Mouse (Mus musculus) brain, embryonic 18.5 days (tissue): ENCODE measurements around the gene Tmem238.

Experiments
- DNase-seq: peaks from one replicate; pipeline ENCODE4 v3.0.0-alpha.2; 2012; ENCODE audit warnings: low read depth, low spot score

Gene Tmem238

DNA sequence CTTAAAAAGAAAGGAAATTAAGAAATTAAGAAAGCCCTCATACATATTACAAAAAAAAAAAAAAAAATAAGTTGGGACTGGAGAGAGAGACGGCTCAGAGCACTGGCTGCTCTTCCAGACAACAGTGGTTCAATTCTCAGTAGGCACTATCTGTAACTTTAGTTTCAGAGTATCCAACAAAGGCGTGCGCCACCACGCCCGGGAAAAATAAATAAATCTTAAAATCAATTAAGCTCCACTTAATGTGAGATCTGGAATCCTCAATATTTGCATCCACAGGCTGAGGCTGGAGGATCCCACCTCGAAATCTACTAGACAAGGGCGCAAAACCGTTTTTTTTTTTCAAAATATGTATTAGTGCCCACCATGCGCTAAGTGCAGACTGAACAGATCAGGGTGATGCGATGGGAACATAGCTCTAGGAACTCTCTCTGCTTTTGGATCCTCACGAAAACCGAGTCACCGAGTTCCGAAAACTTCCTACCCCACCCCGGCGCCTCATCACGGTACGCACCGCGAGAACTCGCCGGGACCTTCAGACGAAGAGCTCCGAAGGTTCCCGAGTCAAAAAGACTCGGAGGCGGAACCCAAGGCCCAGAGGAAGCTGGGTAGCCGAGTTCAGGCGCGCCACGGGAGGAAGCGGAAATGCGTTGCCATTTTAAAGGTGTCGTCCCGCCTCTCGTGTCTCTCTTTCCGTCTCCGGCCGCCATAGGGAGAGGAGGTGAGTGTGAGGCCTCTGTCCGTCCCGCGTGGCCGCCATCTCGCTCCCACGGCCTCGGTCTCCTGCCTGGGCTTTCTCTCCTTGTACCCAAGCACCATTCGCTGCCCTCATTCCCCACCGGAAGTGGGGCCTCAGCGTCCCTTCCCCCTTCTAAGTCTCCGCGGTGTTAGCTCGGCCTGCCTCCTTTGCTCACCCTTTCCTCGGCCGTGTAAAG, 3.1 kb upstream of the Tmem238 start, which contains the start of gene Rpl28:
Gene Rpl28 (plus strand): TSS at position 597 of the 935 bp plus-strand sequence.
- peak; percentile 95 for DNase-seq

DNA sequence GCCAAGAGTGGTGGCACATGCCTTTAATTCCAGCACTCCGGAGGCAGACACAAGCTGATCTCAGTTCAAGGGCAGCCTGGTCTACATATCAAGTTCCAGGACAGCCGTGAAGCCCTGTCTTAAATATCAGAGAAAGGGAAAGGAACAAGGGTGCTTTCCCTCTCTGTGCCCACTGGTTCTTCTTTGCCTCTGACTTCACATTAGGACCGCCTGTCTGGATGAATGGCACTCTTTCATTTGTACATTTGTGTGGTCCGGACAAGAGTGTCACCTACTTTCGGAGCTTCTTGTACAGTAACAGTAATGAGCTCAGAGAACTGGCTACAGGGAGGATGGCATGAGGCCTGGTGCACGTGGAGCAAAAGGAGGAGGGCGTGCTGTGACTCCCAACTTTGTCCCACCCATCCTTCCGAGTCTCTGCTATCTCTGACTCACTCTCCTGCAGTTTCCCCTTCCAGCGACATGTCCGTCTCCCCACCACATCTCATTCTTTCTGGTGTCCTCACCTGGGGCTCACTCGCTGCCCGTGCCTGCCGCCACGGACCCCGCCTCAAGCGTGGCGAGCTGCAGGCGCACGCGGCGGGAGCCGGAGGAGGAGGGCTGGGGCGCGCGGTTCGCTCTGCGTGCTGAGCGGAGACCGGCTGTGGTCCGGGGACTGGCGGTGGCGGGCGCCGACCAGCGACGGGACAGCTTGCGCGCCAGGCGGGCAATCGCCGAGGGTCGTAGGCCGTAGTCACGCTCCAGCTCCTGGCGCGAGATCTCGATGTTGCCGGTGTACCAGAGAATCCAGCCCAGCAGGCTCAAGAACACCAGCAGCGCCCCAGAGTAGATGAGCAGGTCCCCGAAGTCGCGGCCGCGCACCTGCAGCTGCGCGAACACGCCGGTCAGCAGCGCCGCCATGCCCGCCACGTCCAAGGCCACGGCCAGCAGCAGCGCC, 689 bp downstream of the Tmem238 start:
- DNase-seq: no peak

- DNase-seq: no peak
Observed at GRCm38 (mm10) chr7:4783667-4784268, 5.7 kb downstream of the Tmem238 start.

DNA sequence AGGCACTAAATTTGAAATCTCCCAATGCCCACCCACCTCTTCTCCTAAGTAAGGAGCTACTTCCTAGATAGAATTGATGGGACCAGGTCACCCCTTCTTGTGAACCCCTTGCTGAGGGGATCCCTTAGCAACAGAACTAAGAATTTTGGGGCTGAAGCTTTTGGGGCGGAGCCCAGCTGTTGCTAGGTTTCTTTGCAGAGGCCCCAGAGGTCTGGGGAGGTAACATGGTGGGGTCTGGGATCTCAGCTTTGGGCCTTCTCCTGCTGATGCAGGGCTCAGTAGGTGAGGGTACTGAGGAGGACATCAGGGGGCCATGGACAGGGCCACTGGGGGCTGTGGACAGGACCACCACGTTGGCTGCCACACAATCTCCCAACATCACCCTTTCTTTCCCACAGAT, 6.7 kb downstream of the Tmem238 start, which contains the start of the genes Il11 and Tmem190:
Gene Il11 (minus strand): TSS at position 101 of the 400 bp plus-strand sequence.
Gene Tmem190 (plus strand): TSS at position 179 of the 400 bp plus-strand sequence.
- DNase-seq: no peak

GRCm38 (mm10) chr7:4782130-4782529, 7.3 kb downstream of the Tmem238 start:
- DNase-seq: no peak

- no peak for DNase-seq
Observed at GRCm38 (mm10) chr7:4779921-4780320, 9.5 kb downstream of the Tmem238 start.

DNA sequence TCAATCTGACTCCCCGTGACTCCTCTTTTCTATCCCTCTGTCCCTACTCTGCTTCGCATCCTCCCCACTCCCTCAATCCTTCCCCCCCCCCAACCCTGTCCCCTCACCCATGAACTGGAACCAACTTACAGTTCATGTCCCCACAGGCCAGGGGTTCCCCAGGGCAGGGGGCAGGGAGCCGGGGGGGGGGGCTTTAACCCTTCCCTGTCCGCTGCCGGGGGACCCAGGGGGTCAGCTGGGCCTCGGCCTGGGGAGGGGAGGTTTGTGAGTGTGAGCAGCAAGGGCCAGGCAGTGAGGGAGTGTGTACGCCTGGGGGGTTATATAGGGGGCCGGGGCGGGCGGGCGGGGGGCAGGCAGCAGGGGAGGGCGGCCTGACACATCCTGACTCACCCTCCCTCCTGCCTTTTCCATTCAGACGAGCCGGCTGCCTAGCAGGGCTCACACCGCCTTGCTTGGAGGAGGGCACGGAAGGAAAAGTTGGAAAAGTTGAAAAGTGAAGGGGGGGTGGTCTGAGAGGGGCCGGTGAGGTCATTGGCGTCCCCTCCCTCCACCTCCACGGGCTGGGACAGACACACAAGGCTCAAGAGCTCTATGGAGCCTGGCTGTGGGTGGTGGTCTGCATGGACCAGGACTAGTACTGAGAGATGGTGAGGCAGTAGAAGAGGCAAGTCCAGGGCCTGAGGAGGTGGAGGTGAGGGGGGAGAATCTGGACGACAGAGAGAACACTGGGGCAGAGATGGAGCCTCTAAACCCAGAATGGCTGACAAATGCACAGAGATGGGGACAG, 11.4 kb downstream of the Tmem238 start:
- no peak for DNase-seq

DNA sequence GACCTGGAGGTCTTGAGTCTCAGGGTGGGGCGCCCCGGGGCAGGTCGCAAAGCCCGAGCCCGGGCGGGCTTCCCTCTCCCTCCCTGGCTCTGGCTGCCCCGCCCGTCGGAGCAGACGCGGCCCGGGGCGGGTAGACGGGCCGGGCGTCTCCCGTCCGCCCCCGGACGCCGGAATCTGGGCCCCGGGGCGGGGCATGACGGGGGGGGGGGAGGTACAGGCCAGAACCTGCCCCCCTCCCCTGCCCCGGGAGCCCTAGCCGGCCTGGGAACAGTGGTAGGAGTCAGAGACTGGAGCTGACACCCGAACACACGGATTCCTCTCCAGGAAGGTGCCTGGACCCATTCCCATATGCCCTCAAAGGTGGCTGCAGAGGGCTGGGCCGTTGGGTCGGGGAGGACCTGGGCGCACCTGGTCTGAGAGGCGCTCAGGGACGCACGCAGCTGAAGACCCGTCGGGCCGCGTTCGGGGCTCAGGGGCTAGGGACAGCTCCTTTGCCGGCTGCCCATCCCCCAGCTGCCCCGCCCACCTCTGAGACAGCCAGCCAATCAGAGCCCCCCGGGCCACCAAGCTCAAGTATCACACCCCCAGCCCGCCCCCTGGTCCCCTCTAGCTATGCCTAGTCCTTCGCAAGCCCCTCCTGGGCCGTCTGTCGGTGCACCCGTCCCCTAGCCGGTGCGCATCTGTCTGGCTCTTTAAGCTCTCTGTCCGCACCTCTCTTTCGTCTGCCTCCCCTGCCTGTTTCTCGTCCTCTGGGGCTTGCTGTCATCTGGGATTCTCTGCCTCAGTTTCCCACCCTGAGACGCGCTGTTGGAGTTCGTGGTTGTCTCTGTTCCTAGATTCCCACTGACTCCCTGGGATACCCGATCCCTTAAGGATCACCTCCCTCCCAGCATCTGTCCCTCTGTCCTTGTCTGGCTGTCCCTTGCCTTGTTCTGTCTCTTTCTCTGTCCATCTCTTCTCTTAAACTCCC, 12.3 kb downstream of the Tmem238 start:
- no peak for DNase-seq

DNA sequence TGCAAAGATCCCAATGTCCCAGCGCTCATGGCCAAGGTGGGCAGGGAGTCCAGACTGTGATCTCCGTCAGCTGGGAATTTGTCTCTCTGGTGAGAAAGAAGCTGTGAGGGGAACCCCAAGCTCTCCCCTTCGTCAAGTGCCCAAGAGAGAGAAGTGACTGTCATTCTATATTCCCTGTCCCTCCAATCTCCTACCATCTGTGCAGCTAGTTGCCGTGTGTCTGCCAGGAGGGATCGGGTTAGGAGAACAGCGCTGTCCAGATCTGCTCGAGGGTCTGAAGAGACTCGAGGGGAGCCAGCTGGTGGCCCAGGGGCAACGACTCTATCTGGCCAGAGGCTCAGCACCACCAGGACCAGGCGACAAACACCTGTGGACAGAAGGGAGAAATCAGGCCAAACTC, 13.3 kb downstream of the Tmem238 start:
- DNase-seq: no peak

GRCm38 (mm10) chr7:4771202-4771601, 18.3 kb downstream of the Tmem238 start, which contains the start of gene Fam71e2:
Gene Fam71e2, minus strand, starts transcription at chr7:4771302.
- no peak for DNase-seq

DNA sequence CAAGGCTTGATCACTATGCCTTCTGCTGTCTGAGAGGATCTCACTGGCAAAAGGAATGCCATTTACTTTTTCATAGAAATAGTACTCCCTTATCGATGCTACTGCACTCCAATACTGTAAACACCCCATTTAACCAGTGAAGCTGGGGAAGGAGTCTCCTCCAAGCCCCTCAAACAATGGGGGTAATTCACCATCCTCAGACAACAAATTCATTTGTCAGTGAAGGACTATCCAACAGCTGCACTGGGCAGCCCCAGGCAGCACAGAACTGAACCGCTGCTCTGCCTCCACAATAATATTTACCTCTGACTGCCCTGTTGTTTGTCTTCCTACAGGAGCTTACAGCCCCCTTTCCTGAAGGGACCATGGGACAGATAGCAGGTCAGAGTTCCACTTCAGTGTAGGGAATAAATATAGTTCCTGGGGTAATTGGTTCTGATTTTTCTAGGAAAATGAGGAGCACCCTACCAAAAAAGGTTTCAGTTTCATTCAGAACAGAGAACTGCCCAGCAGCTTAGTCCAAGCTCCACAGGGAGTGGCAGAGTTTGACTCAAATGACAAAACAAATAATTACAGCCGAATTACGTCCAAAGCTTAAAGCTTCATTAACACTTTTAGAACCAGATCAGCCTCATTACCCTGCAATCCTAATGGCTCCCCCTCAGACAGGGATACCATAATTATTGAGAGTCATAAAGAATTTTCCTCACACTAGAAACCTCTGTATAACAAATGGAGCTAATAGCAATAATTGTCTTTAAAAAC, 24.3 kb downstream of the Tmem238 start:
- DNase-seq: no peak

GRCm38 (mm10) chr7:4759670-4760069, 29.8 kb downstream of the Tmem238 start:
- DNase-seq: no peak

- DNase-seq: peak; percentile 67
Observed at GRCm38 (mm10) chr7:4752821-4753570, 36.5 kb downstream of the Tmem238 start, which contains the start of gene Cox6b2. Gene Cox6b2, minus strand, starts transcription at chr7:4753094.

DNA sequence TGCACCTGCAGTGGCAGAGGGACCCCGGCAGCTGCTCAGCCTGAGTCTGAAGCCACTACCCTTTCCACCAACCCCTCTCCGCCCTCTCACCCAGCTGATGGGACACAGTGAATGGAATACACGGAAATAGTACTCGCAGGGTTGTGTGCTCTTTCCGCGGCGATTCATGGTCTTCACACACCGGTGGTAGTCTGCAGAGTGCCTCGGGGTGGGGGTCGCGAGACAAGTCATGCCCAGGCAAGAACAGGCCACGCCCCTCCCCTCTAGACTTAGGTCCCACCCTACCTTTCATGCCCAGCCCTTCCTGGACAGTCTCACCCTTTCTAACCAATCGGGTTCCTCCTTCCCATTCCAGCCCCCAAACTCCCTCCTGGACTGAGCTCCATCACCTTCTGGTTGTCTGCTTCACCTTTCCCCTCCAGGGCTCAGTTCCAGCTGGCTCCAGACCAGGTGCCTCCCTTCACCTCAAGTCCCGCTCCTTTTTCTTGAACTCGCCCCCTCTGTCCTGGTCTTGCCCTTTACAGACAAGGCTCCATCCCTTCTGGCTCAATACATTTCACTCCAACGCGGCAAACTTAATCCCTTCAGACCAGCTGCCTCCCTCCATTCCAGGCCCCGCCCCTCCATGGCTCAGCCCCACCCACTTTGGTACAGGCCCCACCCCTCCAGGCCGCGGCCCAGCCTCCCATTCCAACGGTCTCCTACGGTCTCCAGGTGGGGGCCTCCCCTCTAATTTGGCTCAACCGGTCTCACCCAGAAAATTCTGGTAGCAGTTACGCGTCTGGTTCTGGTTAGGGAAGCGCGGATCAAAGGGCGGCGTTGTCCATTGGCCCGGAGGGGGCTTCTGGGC, 37.3 kb downstream of the Tmem238 start:
- no peak for DNase-seq

GRCm38 (mm10) chr7:4749169-4749568, 40.3 kb downstream of the Tmem238 start:
- DNase-seq: no peak

- no peak for DNase-seq
Observed at GRCm38 (mm10) chr7:4748321-4748720, 41.1 kb downstream of the Tmem238 start.
